Mouse (Mus musculus) spleen, adult 2 months (tissue): ENCODE data around the gene Pnliprp1.

Experiments
- CTCF ChIP-seq: fragments of 200-500 bp; IDR thresholded peaks from 2 replicates; pipeline ENCODE4 v1.5.1; 2011; ENCODE audit warnings: mild to moderate bottlenecking, inconsistent platforms; ENCODE audit not compliant: insufficient read depth, insufficient read length, insufficient replicate concordance; ENCODE audit errors: extremely low read depth
- POLR2A ChIP-seq: fragments of 200-500 bp; IDR thresholded peaks from 2 replicates; pipeline ENCODE4 v1.6.1; 2011; ENCODE audit warnings: low read depth, low read length, inconsistent platforms

DNA sequence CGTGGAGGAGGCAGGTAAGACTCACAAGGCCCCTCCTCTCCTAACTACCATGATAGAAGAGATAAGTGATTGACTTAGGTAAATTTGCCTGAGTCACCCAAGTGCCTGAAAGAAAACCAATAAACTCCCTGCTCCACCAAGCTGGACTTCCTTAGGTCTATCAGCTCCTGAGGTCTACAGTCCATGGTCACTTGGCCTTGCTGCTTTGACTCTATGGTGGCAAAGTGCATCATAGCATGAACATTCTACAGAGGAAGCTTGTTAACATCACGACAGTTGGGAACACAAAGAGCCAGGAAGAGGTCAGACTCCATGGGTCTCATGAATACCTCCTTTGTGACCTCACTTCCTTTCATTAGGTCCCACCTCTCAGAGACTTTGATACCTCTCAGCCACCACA lies 22.8 kb downstream of the Pnliprp1 start:
- TF ChIP-seq POLR2A (no peak), CTCF (no peak)
